Mouse (Mus musculus) spleen, postnatal 4 days (tissue): ENCODE data around the gene Robo3.
A peak's percentile ranks its signal among the peaks of the same experiment; 100 is the strongest.

Source experiments
- DNase-seq, 2 experiments: peaks; one replicate each; pipeline ENCODE4 v3.0.0; 2022; ENCODE audit warnings: low spot score in 2 of 2

The Robo3 gene

DNA sequence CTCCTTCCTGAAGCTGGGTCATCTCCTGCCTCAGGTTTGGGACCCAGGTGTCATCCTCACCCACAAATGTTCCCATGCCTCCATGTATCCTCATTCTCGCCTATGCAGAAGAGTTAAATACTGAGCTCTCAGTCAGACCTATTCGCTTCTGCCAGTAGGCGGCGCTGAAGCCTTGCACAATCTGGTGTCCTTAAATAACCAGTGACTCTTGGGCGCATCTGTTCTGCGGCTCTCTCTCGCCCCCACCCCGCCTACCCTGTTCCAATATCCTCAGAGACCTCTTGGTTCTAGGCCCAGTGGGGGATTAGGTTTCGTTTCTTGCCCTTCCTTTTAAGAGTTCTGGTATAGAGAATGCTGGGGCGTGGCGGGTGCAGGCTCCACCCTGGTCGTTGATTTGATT, 2.5 kb downstream of the Robo3 start:
- peak; percentile 64 to 88 for DNase-seq

DNA sequence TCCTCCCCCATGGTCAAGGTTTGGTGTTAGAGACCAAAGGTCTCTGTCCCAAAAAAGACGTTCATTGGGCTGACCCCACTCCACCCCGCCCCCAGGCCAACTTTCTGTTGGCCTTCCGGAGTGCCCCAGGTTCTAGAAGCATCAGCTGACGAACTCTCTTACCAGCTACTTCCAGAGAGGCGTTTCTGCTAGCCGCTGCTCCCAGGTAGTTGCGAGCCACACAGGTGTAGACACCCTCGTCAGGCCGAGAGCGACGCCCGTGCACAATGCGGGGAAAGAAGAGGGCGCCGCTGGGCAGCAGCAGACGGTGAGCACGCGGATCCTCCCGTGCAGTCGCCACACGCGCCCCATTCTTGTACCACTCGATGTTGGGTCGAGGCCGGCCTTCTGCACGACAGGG, 3.7 kb downstream of the Robo3 start:
- no peak for DNase-seq

DNA sequence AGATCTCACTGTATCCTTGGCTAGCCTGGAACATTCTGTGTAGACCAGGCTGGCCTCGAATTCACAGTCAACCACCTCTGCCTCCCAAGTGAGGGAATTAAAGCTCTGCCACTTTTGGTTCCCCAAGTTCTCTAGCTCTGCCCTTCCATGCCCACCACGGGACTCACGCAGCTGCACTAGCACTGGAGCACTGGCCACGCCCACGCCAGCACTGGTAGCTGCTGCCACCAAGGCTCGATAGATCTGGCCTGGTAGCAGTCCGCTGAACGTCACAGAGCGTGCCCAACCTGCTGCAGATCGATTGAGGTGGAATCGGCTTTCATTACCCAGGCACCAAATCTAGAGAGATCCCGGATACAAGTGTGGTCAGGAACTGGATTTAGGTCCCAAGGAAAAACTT, 11.8 kb downstream of the Robo3 start:
- peak in 1 of 2 experiments; percentile 68 for DNase-seq

DNA sequence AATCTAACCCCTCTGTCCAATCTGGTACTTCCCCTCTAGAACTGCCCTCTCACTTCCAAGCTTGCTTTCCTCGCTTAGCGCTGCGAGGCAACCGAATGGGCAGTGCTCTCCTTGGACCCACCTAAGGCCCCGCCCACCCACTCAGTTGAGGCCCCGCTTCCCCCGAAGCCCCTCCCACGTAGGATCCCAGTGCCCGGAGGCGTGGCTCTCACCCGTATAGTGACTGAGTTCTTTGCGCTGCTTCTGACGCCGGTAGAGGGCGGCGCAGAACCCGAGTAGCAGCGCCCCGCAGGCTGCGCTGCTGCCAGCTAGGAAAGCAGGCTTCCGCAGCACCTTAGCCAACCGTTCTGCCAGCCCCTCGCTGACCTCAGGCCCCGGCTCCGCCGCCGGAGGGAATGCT, 12.4 kb downstream of the Robo3 start:
- DNase-seq: peak; percentile 71 to 83

DNA sequence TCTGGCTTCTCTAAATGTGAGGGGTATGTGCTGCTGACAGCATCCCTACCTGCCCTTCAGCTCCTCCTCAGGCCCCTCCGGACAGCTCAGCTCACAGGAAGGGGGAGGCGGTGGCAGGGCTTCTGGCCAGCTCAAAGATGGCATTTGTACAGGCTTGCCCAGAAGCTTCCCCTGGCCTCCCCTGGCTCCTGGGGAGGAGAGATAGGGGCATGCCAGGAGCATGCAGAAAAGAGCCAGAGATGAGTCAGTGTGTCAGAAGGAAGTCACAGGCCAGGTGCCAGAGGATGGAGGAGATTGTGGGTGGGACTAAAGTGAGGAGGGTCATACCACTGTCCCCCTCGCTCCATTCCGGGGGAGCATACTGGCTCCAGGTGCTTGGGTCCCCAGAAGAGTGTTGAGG, 14.3 kb downstream of the Robo3 start:
- DNase-seq: no peak

- no peak for DNase-seq
Measured at GRCm38 (mm10) chr9:37414666-37415065, 18.4 kb downstream of the Robo3 start.

DNA sequence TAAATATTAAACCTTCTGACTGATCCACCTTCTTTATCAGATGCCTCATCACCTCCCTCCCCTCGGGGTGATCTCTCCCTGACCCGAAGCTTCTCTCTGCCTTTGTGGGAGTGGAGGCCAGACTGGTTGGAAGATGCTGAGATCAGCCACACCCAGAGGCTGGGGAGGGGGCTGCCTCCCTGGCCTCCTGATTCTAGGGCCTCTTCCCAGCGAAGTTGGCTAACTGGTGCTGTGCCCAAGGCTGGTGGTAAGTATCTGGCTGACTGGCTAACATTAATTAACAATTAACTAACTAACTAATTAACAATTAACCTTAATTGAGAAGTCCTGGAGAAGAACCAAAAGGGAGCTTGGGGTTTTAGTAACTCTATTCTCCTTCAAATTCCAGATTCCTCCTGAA, 20.1 kb downstream of the Robo3 start:
- DNase-seq: no peak

DNA sequence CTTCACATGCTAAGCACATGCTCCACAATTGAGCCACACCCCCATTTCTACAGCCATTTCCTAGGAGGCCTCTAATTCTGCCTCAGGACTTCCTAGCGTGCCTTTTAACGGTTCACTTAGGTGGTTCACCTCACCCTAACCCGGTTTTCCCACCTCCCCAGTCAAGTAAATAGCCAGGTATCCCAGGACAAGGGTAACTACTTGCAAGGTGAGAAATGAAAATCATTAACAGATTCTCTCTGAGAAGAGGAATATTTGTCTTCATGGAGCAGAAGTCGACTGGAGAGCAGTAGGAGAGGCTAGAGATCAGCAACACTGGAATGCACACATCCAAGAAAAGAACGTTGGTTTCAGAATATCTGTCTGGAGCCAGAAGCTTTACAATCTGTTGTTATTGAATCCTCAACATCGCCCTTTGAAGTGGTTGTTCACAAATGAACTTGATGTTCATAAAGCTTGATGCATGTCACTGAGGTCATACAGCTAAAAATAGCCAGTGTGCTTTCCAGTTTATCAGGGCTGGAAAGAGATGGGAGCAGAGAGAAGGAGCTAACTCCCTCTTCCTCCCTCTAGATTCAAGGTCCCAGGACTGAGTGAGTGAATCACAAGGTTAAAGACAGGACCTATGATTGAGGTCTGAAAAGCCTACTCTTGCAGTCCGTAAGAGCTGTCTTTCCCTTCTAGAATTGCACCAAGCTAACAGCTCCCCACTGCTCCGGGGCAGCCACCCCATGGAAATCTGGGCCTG, 23.2 kb downstream of the Robo3 start:
- DNase-seq: no peak

DNA sequence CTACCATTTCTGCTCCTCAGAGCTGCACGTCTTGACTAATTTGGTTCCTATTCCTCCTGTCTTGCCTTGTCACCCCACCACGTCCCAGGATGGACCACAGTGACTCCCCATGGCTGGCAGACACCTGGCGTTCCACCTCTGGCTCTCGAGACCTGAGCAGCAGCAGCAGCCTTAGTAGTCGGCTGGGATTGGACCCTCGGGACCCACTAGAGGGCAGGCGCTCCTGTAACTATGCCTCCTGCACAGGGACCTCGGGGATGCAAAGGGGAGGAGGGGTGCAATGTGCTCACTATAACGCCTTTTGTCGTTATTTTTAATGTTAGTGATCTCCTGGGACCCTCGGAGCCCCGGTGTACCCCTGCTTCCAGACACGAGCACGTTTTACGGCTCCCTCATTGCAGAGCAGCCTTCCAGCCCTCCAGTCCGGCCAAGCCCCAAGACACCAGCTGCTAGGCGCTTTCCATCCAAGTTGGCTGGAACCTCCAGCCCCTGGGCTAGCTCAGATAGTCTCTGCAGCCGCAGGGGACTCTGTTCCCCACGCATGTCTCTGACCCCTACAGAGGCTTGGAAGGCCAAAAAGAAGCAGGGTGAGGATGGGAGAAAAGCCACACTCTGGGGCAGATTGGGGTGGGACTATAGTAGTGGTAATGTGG, 25.1 kb downstream of the Robo3 start:
- no peak for DNase-seq

- DNase-seq: no peak
Measured at GRCm38 (mm10) chr9:37406372-37406771, 26.7 kb downstream of the Robo3 start.

DNA sequence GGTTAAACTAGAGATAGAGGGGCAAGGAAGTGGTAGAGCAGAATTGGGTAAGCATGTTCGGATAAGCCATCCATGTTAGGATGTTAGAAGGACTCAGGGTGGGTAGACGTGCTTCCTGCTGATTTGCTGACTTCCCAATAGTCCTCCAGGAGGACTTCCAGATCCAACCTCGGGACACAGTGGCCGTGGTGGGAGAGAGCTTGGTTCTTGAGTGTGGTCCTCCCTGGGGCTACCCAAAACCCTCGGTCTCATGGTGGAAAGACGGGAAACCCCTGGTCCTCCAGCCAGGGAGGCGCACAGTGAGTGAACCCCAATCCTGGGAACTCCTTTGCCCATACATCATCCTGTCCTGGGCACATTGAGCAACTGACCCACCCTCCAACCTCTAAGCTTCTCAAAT, 30.0 kb downstream of the Robo3 start:
- DNase-seq: no peak

DNA sequence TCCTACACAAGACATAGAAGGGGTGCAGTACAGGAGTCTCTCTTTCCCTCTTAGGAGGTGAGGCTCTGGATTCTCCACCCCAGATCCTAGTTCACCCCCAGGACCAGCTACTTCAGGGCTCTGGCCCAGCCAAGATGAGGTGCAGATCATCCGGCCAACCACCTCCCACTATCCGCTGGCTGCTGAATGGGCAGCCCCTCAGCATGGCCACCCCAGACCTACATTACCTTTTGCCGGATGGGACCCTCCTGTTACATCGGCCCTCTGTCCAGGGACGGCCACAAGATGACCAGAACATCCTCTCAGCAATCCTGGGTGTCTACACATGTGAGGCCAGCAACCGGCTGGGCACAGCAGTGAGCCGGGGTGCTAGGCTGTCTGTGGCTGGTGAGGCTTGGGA, 30.5 kb downstream of the Robo3 start:
- no peak for DNase-seq

DNA sequence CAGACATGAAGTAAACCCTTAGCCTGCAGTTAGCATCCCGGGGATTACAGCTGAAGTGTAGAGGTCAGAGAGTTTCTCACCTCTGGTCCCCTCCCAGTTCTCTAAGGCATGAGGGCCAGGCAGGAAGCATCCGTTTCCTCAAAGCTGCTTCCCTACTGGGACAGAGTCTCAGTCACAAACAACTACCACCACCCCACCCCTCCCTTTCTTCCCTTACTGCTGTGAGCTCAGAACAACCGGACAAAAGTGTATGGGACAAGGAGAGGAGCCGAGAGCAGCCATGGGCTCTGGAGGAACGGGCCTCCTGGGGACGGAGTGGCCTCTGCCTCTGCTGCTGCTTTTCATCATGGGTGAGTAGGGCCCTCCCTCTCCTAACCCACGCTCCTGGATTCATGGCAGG, 31.2 kb downstream of the Robo3 start, which contains the start of gene Robo4:
TSS of gene Robo4 (plus strand) at position 96 of the 400 bp plus-strand sequence.
- DNase-seq: no peak

- no peak for DNase-seq
Measured at GRCm38 (mm10) chr9:37400585-37400984, 32.5 kb downstream of the Robo3 start.

- DNase-seq: no peak
Measured at GRCm38 (mm10) chr9:37393482-37394131, 39.4 kb downstream of the Robo3 start.

GRCm38 (mm10) chr9:37392071-37392470, 41.0 kb downstream of the Robo3 start:
- no peak for DNase-seq

GRCm38 (mm10) chr9:37390891-37391290, 42.2 kb downstream of the Robo3 start:
- no peak for DNase-seq

GRCm38 (mm10) chr9:37384284-37385182, 48.5 kb downstream of the Robo3 start:
- DNase-seq: no peak

DNA sequence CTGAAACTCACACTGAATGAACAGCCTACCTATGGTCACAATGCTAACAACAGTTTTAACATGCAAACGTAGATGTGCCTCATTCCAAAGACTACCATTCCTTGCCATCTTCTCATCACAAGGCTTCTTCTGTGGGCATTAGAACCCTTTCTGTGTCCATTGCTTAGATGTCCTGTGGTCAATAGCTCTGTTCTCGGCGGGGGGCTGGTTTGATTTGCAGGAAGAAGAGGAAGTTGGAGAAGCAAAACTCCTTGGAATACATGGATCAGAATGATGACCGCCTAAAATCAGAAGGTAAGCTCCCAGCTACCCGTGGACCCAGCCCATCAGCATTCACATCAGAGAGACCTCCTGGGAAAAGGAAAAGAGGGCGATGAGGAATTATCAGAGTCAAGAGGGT, 49.9 kb downstream of the Robo3 start:
- no peak for DNase-seq

DNA sequence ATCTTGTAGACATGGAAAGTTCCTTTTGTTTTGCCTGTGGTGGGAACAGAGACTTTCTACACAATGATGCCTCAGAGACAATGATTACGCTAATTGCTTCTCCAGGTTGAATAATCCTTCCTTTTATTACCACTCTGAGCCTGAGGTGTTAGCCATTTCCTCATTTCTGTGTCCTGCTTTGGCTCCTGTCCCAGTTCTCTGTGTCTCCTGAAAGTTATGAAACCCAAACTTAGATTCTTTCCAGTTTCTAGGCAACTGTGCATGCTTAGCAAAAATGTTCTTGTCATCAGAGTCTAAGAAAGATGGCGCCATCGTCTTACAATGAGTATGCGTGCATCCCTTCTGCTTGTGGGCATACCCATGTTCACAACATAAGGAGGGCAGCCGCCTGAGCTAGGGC, 57.3 kb downstream of the Robo3 start:
- no peak for DNase-seq

- DNase-seq: no peak
Measured at GRCm38 (mm10) chr9:37371232-37371801, 61.7 kb downstream of the Robo3 start.

DNA sequence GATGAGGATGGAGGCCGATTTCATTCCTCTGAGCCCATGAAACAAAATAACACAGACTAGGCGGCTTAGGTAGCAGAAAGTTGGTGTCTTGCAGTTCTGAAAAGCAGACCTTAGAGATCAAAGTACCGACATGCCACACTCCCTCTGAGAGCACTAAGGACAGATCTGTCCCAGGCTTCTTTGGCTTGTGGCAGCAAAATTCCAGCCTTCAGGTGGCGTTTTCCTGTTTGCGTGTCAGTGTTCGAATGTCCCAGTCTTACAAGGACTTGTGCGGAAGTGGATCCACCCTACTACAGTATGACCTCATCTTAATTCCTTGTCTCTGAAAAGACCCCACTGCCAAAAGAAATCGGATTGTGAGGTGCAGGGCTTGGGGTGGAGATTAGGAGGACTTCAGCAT, 64.2 kb downstream of the Robo3 start:
- DNase-seq: no peak
